Mouse (Mus musculus): ENCODE measurements around the gene Spata7.

DNA sequence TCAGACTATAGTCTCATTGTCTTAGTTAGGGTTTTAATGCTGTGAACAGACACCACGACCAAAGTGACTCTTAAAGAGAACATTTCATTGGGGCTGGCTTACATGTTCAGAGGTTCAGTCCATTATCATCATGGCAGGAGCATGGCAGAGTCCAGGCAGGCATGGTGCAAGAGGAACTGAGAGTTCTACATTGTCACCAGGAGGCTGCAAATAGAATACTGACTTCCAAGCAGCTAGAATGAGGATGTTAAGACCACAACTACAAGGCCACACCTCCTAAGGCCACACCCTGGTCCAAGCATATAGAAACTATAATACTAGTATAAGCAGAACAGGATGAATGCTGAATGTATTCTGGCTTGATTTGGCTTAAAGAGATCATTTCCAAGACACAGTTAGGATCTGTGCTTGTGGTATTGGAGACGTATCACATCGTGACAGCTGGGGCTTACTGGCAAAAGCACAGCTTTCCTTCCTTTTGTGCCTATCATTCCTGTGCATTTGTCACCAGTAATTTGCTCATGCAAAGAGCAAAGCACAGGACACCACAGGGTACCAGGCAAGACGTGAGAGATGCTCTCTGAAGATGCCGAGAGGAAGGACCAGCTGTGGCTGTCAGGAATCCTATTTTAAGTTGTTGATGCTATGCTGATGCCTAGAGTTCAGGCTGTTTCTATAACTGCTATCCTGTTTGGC is 21.2 kb upstream of the Spata7 start:
- TF ChIP-seq POLR2A (IDR thresholded peaks at IDR 0.05; ENCODE audit: borderline replicate concordance, extremely low read depth, low read depth, low read length) (no peak), CTCF (IDR thresholded peaks at IDR 0.05; ENCODE audit: insufficient read depth, low read length) (no peak)
